Mouse (Mus musculus) R1 (cell line): ENCODE data around the gene Mllt10.

Experiments used
- DNase-seq: peaks from one replicate; pipeline ENCODE4 v3.0.0-alpha.2; 2018; ENCODE audit warnings: low read depth, low spot score

The Mllt10 gene

DNA sequence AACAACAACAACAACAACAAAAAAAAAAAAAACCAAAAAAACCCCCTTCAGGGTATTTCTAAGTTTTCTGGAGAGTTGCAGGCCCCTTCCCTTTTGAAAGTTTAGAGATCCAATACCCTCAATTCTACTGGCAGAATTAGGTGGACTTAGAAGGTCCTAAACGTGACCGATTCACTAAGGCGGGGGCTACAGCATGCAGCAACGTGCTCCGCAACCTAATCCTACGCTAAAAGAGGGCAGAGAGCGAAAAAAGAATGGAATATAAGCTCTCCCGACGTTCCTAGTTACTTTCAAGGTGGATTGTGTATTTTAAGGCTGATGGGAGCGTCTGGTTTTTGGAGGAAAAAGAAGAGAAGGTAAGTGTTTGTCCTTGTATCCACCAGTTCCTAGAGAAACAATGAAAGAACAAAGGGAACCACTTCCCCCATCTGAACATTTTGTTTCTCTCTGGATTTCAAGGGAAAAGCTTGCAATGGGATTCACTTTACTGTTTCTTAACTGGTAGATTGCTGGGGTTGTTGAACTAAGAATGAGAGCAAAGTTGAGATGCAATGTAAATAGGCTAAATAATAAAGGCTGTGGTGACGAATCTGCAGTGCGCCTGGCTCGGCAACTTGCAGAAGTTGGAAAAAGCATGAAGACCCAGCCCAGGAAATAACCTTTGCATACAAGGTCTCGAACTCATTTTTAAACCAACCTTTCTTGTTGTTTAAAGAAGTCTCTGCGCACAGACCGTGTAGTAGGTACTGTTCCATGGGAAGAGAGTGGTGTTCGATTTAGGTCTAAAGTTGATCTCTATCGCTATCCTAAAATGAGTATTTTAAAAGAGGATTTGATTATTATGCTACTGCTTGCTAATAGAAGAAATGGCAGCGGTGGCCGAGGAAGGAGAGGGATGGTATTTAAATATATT, at the start of gene Mllt10:
TSS of gene Mllt10 (plus strand) at position 222 of the 913 bp plus-strand sequence.
- DNase-seq: peak; percentile 53

DNA sequence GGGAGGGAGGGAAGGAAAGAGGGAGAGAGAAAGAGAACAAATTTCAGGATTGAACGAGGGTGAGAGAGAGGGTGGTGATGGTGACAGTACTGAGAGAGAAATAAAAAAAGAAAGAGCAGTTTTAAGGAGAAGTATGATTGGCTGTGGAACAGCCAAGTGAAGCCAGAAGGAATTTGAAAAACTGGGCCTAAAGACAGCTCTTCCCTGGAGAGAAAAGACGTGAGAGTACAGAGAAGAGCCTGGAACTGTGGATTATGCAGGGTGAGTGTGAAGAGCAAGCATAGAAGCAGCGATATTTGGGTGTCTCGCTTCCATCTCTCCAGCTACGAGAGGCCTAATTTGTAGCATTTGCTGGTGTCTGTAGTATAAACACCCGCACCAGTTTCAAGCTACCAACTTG, 43.8 kb upstream of the Mllt10 start:
- DNase-seq: no peak

DNA sequence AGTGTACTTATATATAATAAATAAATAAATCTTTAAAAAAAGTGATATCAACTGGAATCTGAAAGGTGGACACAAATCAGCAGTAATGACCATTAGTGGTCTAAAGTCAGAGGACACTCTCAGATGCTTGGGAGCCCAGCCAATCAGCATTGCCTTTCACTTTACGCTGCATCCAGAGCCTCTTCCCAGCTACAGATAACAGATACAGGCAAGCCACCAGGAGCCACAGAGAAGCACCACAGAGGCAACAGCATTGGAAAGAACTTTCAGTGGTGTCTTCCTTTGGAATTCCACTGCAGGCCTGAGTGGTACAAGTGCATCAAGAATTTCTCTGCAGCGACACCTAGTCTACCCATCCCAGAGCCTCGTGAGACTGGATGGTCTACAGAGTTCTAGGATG, 42.2 kb upstream of the Mllt10 start:
- no peak for DNase-seq

DNA sequence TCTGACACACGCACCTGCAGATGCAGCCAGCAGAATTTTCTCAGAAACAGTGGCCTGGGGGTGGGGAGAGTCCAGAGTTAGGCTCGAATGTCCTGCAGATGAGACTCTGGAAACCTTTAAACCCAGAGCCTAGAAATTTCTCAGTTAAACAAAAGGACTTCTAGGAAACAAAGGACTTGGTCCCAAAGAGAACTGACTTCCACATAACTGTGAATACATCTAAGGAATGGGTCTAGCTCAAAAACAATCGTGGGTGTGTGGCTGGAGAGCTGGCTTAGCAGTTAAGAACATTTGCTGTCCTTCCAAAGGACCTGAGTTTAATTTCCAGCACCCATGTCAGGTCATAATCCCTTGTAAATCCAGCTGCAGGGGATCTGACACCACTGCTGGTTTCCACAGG, 39.5 kb upstream of the Mllt10 start:
- peak; percentile 69 for DNase-seq

DNA sequence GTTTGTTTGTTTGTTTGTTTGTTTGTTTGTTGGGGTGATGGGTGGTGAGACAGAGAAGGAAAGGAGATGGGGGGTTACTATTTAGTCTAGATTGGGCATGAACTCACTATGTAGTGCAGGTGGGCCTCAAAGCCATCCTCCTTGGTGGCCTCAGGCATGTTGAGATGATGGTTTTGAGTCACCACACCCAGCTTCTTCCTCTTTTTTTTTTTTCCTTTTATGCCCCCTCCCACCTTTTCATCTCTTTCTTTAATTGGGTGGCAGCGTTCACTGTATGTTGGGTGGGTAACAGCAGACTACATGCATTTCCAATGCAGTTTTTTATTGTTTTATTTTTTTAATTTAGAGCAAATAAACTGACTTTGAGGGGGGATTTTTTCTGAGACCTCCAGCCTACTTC, 38.4 kb upstream of the Mllt10 start:
- no peak for DNase-seq

GRCm38 (mm10) chr2:18017321-18017720, 37.7 kb upstream of the Mllt10 start:
- peak; percentile 54 for DNase-seq

- DNase-seq: peak; percentile 50
Measured at GRCm38 (mm10) chr2:18019122-18019521, 35.9 kb upstream of the Mllt10 start.

GRCm38 (mm10) chr2:18022886-18023285, 32.2 kb upstream of the Mllt10 start:
- DNase-seq: no peak

DNA sequence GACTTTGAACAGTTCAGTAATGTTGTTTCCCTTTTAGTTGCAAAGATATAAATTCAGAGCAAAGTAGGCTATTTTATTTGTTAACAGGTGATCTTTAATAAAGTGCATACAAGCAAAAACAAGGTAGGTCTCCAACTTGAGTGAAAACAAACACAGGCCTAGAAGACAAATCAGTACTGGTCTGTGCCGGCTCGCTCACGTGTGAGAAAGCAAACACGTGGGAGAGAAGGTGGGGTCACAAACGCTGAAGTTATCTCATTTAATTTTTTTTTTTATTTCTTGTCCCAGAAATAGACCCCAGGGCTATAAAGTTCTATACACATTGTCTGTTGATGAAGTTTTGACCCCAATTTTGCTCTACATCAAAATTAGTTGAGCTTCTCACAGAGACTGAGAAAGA, 29.9 kb upstream of the Mllt10 start:
- peak; percentile 80 for DNase-seq

DNA sequence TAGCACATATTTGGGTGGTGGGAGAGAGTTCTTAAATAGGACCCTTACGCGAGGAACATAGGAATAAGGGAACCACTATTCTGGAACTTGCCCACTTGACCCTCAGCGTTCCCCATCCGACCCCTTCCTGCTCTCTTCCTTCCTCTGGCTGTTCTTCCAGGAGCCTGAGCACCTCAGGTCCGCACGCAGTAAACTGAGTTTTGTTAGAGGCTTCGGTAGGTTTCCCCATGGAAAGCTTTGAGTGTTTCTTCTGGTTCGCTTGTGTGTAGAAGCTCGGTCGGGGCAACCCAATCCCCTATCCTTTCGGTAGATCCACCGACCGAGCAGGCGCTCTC, 29.3 kb upstream of the Mllt10 start:
- no peak for DNase-seq

DNA sequence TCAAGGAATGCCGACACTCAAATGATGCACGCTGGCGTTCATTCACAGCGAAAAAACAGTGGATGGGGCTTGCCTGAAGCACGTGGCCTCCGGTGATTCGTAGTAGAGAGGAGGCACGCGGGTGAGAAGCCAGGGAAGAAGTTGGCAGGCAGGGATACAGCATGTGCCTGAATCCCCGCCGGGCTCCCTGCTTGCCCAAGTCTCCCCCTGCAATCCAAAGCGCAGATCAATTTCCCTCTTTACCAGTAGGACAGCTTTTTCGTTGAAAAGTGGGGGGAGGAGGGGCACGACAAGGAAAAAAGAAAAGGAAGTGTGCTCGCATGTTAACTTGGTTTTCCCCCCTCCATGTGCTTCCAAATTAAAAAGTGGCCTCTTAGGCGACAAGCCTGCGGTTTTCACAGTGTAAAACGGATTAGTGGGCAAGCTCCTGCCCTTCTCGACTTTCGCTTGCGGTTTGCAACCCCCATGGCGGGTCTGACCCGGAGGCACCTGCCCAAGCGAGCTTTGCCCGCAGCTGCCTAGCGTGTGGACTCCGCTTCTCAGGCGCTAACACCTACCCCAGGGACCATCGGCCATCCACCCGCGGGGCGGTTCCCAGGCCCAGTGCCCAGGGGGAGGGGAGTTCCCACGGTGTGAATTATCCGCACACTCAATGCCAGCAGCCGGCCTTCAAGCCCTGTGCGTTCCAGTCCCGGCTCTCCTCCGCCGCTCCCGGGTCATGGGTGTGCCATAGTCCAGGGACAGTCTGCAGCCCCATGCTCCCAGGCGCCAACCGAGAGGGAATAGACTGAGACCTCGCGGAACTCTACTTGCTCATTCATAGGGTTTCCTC, 28.7 kb upstream of the Mllt10 start:
- DNase-seq: peak; percentile 89

- peak; percentile 99 for DNase-seq
Measured at GRCm38 (mm10) chr2:18027448-18028139, 27.4 kb upstream of the Mllt10 start.

DNA sequence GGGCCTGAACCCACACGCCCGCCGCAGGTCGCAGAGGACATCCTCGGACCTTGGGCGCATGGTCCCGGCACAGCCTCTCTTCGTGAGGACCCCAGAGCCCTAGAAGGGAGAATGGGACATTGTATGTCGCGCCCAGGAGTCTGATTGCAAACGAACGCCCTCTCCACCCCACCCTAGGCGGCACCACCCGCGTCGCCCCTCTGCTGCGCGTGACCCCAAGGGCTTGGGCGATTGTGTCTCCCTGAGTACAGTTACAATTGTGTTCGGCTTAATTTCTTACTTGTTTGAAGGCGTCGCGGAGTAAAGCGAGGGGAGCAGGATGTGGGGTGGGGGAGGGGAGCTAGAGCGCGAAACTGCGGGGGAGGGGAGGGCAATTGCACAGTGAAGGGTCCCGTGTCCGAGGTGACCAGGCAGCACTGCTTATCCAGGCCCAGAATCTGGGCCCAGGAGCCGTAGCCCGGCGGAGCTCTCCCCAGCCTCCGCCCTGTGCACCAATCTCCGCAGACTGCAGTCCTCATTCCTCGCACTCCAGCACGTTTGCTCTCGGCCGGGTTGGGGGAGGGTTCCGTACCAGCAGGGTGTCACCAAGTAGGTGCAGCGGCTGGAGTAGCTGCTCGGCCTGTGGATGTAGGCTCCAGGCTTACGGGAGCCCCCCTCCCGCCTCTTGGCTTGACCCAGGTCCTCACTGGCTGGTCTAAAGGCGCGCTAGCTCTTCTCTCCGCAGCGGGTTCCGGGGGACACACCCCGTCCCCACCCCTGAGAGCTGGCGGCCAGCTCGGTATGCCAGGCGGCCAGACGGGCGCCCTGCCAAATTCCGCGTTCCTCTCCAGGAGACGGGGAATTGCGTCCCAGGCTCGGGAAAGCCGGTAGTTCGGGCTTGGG, 26.7 kb upstream of the Mllt10 start:
- peak; percentile 92 for DNase-seq

GRCm38 (mm10) chr2:18029656-18030055, 25.4 kb upstream of the Mllt10 start:
- DNase-seq: no peak

GRCm38 (mm10) chr2:18030581-18030980, 24.5 kb upstream of the Mllt10 start:
- no peak for DNase-seq

DNA sequence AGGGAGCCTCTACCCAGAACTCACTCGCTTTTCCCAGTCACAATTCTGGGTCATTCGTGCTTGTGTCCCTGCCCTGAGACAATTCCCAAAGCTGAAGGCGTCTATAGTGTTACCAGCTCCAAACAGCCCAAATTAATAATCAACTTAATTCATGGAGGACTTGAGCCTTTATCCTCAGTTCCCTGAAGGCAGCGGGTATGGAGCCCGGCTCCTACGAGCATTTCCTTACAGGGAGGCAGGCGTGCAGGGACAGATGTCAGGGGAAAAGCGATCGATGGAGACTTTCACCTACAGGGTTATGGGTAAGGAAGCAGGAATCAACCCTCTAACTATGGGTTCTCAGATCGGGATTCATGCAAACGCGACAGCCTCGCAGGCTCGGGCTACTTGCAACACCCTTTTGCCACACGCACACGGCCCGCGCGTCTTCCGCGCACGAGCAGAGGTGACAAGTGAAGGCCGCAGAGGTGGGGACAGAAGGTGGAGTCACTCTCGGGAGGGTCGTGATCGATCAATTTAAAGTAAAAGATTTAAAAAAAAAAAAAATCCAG, 23.7 kb upstream of the Mllt10 start:
- DNase-seq: peak; percentile 70

DNA sequence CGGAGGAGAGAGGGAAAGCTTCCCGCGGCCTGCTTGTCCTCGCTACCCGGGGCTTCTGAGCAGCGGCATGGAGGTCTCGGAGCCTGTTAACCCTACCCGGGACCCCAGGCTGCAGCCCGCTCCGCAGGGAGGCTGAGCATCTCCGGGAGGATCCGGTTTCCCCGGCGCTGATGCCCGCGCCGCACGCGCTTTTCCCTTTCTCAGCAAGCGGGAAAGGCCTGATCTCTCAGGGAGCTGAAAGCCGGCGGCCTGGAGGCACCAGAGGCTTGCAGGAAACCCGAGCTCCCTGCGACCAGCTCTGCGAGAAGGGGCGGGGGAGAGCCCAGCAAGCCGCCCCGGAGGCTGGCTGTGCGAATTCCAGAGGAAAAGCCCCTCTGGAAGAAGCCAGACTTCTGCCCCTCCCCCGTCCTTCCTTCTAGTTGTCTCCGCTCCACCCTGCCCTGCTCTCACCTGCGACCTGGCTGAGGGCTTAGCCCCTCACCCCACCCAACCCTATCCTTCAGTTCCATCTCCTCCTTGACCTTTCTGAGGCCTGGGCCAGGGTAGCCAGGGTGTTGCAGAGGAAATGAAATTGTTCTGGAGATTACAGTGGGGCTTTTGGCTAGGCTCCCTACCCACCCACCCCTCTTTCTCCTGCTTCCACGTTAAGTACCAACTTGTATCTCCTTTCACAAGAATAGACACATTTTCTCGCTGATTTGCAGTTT, 23.1 kb upstream of the Mllt10 start:
- peak; percentile 94 for DNase-seq

GRCm38 (mm10) chr2:18032538-18032895, 22.5 kb upstream of the Mllt10 start:
- no peak for DNase-seq

DNA sequence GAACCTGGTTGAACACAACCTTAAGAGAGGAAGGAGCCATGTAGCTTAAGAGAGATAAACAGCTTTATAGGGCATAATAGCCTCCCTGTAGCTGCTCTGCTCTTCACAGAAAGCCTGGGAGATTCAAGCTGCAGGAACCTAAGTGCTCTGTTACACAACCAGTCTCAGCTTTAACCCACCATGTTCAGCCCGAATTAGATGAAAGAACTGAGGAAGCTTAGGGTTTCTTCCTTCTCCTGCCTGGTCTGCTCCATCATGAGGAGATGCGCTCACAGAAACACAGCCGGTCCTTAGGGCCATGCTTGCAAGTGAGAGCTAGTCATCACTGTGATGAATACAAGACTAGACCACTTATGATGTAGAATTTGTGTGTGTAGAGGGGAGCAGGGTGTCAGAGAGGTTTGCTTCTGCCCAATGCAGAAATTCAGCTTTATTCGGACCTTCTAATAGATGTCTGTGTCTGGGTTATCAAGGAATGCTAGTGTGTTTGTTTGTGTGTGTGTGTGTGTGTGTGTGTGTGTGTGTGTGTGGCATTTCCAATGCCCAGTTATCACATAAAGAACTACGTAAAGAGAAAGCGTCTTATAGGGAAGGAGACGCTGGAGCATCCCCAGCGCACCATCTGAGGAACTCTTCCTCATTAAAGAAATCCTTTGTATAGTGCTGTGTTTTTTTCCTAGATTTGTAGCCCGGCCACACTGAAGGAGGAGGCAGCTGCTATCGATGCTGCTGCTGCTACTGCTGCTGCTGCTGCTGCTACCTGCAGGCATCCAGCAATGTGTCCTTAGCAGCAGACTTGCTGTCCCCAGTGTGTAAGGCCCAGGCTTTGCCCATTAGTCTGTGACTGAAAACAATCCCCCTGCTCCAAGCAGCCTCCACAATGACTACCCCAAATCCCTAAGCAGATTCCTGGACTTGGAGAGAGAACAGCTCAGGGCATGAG, 21.6 kb upstream of the Mllt10 start:
- no peak for DNase-seq
